Mouse (Mus musculus) embryonic facial prominence, embryonic 15.5 days (tissue): ENCODE measurements at regions not wholly inside any gene's neighbourhood (a gene's known extent, or its start where the extent isn't known, plus 50 kb on each side); places are given as distances from the start of the nearest gene placed in this dataset.
A peak's percentile ranks its signal among the peaks of the same experiment; 100 is the strongest.

Experiments
- ATAC-seq: fragments of 200-750 bp; cut with Nextera tagmentation; 2 replicates; pipeline ENCODE4 v1.8.0; 2017; ENCODE audit warnings: low read depth, moderate TSS enrichment; ENCODE audit not compliant: insufficient number of reproducible peaks, low FRiP score, low TSS enrichment
- H3K27ac ChIP-seq: fragments of 300-500 bp; sonication (generic); replicated peaks from 2 replicates; pipeline ENCODE4 v1.5.1; 2015; ENCODE audit warnings: mild to moderate bottlenecking, inconsistent platforms
- H3K27me3 ChIP-seq: fragments of 300-500 bp; sonication (generic); 2 replicates; pipeline ENCODE4 v1.6.1; 2015; ENCODE audit warnings: inconsistent platforms
- H3K36me3 ChIP-seq: fragments of 300-500 bp; sonication (generic); 2 replicates; pipeline ENCODE4 v1.6.1; 2015; ENCODE audit warnings: mild to moderate bottlenecking, inconsistent platforms
- H3K4me1 ChIP-seq: fragments of 300-500 bp; sonication (generic); 2 replicates; pipeline ENCODE4 v1.6.1; 2015; ENCODE audit warnings: inconsistent platforms
- H3K4me2 ChIP-seq: fragments of 300-500 bp; sonication (generic); replicated peaks from 2 replicates; pipeline ENCODE4 v1.6.1; 2015; ENCODE audit warnings: mild to moderate bottlenecking, inconsistent platforms
- H3K4me3 ChIP-seq: fragments of 300-500 bp; sonication (generic); replicated peaks from 2 replicates; pipeline ENCODE4 v1.5.1; 2015; ENCODE audit warnings: mild to moderate bottlenecking, inconsistent platforms
- H3K9ac ChIP-seq: fragments of 300-500 bp; sonication (generic); 2 replicates; pipeline ENCODE4 v1.6.1; 2015; ENCODE audit warnings: inconsistent platforms
- H3K9me3 ChIP-seq: fragments of 300-500 bp; sonication (generic); replicated peaks from 2 replicates; pipeline ENCODE4 v1.6.1; 2016; ENCODE audit warnings: inconsistent platforms
- WGBS: fragments of 180-500 bp; shearing (Covaris S2); methylation state at CpG from one replicate; pipeline ENCODE4 v1.1.7; 2015; 5-methylcytosine and 5-hydroxymethylcytosine counted together

GRCm38 (mm10) chr4:119041616-119042015, 66.9 kb upstream of the Slc2a1 start:
- no peak overlapping the region for H3K9ac ChIP-seq
- WGBS: 62% methylated on average over 6 of the region's 6 CpGs
- no peak overlapping the region for H3K27ac ChIP-seq

GRCm38 (mm10) chr4:119044005-119044677, 64.4 kb upstream of the Slc2a1 start:
- no peak overlapping the region for H3K9ac ChIP-seq
- 49% methylated on average over 19 of the region's 19 CpGs for WGBS
- H3K27ac ChIP-seq: no peak overlapping the region
- H3K4me1 ChIP-seq: no peaks in the 10 kb centered on the region
- no peaks in the 10 kb centered on the region for H3K9me3 ChIP-seq
- ATAC-seq: no peak
- no peaks in the 10 kb centered on the region for H3K27me3 ChIP-seq
- no peaks in the 10 kb centered on the region for H3K36me3 ChIP-seq
- no peak overlapping the region for H3K4me3 ChIP-seq
- H3K4me2 ChIP-seq: no peak overlapping the region

More at GRCm38 (mm10) chr4:119041616-119042015, 66.9 kb upstream of the Slc2a1 start:
- Histone ChIP-seq H3K4me1 (no peaks in the 10 kb centered on the region), H3K27me3 (no peaks in the 10 kb centered on the region), H3K4me2 (no peak overlapping the region), H3K36me3 (no peaks in the 10 kb centered on the region), H3K9me3 (no peaks in the 10 kb centered on the region), H3K4me3 (no peak overlapping the region)
- ATAC-seq: no peak

- Histone ChIP-seq H3K27me3 (no peaks in the 10 kb centered on the region), H3K4me1 (no peaks in the 10 kb centered on the region), H3K9ac (no peak overlapping the region), H3K4me2 (no peak overlapping the region), H3K36me3 (no peaks in the 10 kb centered on the region), H3K4me3 (no peak overlapping the region), H3K9me3 (no peaks in the 10 kb centered on the region), H3K27ac (no peak overlapping the region)
- 80% methylated on average over 13 of the region's 13 CpGs for WGBS
- ATAC-seq: no peak
These were observed 63.7 kb upstream of the Slc2a1 start for GRCm38 (mm10) chr4:119044836-119045235.

- Histone ChIP-seq H3K9me3 (no peaks in the 10 kb centered on the region), H3K27me3 (no peaks in the 10 kb centered on the region), H3K4me1 (no peaks in the 10 kb centered on the region), H3K9ac (no peak overlapping the region), H3K36me3 (no peaks in the 10 kb centered on the region), H3K27ac (peak overlapping the region; percentile 18), H3K4me2 (no peak overlapping the region), H3K4me3 (no peak overlapping the region)
- WGBS: 60% methylated on average over 2 of the region's 2 CpGs
- 0 out of 2 replicates have a peak, but pooled peaks have one; percentile 39 for ATAC-seq
These were observed 57.6 kb upstream of the Slc2a1 start for GRCm38 (mm10) chr4:119050867-119051353.

- 74% methylated on average over 3 of the region's 3 CpGs for WGBS
- Histone ChIP-seq H3K4me1 (no peaks in the 10 kb centered on the region), H3K4me3 (no peak overlapping the region), H3K4me2 (no peak overlapping the region), H3K9me3 (no peaks in the 10 kb centered on the region), H3K27me3 (no peaks in the 10 kb centered on the region), H3K9ac (no peak overlapping the region), H3K36me3 (no peaks in the 10 kb centered on the region), H3K27ac (no peak overlapping the region)
- no peak for ATAC-seq
These were observed 56.0 kb upstream of the Slc2a1 start for GRCm38 (mm10) chr4:119052537-119052936.

- no peaks in the 10 kb centered on the region for H3K4me1 ChIP-seq
- no peak for ATAC-seq
- no peaks in the 10 kb centered on the region for H3K36me3 ChIP-seq
- H3K4me2 ChIP-seq: no peak overlapping the region
- no peak overlapping the region for H3K9ac ChIP-seq
- H3K9me3 ChIP-seq: no peaks in the 10 kb centered on the region
- H3K4me3 ChIP-seq: no peak overlapping the region
- H3K27me3 ChIP-seq: no peaks in the 10 kb centered on the region
- WGBS: 92% methylated on average over 4 of the region's 4 CpGs
- no peak overlapping the region for H3K27ac ChIP-seq
These were observed 55.3 kb upstream of the Slc2a1 start for GRCm38 (mm10) chr4:119053241-119053640.

GRCm38 (mm10) chr4:119053680-119054079, 54.8 kb upstream of the Slc2a1 start:
- Histone ChIP-seq H3K36me3 (no peaks in the 10 kb centered on the region), H3K27me3 (no peaks in the 10 kb centered on the region), H3K4me2 (no peak overlapping the region), H3K9ac (no peak overlapping the region), H3K9me3 (no peaks in the 10 kb centered on the region), H3K4me3 (no peak overlapping the region), H3K27ac (no peak overlapping the region), H3K4me1 (no peaks in the 10 kb centered on the region)
- WGBS: 73% methylated on average over 6 of the region's 6 CpGs
- no peak for ATAC-seq

GRCm38 (mm10) chr4:119054129-119054528, 54.4 kb upstream of the Slc2a1 start:
- Histone ChIP-seq H3K9me3 (no peaks in the 10 kb centered on the region), H3K4me3 (no peak overlapping the region), H3K27me3 (no peaks in the 10 kb centered on the region), H3K4me2 (no peak overlapping the region), H3K9ac (no peak overlapping the region), H3K27ac (no peak overlapping the region), H3K36me3 (no peaks in the 10 kb centered on the region), H3K4me1 (no peaks in the 10 kb centered on the region)
- no peak for ATAC-seq
- WGBS: 80% methylated on average over 5 of the region's 5 CpGs

- no peak overlapping the region for H3K4me3 ChIP-seq
- H3K4me2 ChIP-seq: no peak overlapping the region
- H3K4me1 ChIP-seq: no peaks in the 10 kb centered on the region
- ATAC-seq: no peak
- no peak overlapping the region for H3K27ac ChIP-seq
- H3K27me3 ChIP-seq: no peaks in the 10 kb centered on the region
- H3K9me3 ChIP-seq: no peaks in the 10 kb centered on the region
- no peaks in the 10 kb centered on the region for H3K36me3 ChIP-seq
- WGBS: 69% methylated on average over 6 of the region's 6 CpGs
- no peak overlapping the region for H3K9ac ChIP-seq
These were observed 51.3 kb upstream of the Slc2a1 start for GRCm38 (mm10) chr4:119057191-119057590.

- H3K4me2 ChIP-seq: no peak overlapping the region
- no peaks in the 10 kb centered on the region for H3K36me3 ChIP-seq
- no peak overlapping the region for H3K9ac ChIP-seq
- H3K27ac ChIP-seq: no peak overlapping the region
- no peaks in the 10 kb centered on the region for H3K27me3 ChIP-seq
- no peak for ATAC-seq
- no peaks in the 10 kb centered on the region for H3K9me3 ChIP-seq
- 58% methylated on average over 1 of the region's 1 CpGs for WGBS
- H3K4me3 ChIP-seq: no peak overlapping the region
- no peaks in the 10 kb centered on the region for H3K4me1 ChIP-seq
These were observed 50.7 kb upstream of the Slc2a1 start for GRCm38 (mm10) chr4:119057826-119058225.
